Mouse (Mus musculus) ES-Bruce4 (cell line): Measurements from ENCODE around the gene Car6.

Source experiments
- CTCF ChIP-seq: IDR thresholded peaks from one replicate; pipeline ENCODE4 v1.8.1; 2011; ENCODE audit warnings: low read depth, low read length
- EP300 ChIP-seq: IDR thresholded peaks from 2 replicates; pipeline ENCODE4 v1.6.1; 2011; ENCODE audit warnings: low read depth, low read length; ENCODE audit not compliant: insufficient read depth
- POLR2A ChIP-seq: IDR thresholded peaks from one replicate; pipeline ENCODE4 v1.8.1; 2011; ENCODE audit warnings: low read length; ENCODE audit not compliant: insufficient read depth

DNA sequence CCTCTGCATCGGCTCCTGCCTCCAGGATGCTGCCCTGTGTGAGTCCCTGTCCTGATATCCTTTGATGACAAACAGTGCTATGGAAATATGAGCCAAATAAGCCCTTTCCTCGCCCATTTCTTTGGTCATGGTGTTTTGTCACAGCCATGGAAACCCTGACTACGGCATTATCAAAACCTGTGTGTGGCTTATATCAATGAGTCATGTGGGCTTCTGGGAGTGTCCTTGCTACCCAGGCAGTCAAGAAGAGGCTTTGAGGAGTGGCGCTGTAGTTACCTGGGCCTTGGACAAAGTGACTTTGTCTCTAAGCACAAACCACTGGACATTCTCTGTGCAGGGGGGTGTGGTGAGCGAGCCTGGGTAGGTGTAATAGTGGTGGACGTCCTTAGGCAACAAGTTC is 8.9 kb downstream of the Car6 start:
- no peak for TF ChIP-seq EP300
- no peak for TF ChIP-seq CTCF
- TF ChIP-seq POLR2A: no peak
